Mouse (Mus musculus) adrenal gland (tissue): ENCODE results near the gene Hrc.

ENCODE experiments used
- intact Hi-C: fragments of 180-260 bp; cut with DNase I; formaldehyde crosslinking; loops from one replicate; pipeline ENCODE4 v1.15.1; 2025

Gene Hrc

DNA sequence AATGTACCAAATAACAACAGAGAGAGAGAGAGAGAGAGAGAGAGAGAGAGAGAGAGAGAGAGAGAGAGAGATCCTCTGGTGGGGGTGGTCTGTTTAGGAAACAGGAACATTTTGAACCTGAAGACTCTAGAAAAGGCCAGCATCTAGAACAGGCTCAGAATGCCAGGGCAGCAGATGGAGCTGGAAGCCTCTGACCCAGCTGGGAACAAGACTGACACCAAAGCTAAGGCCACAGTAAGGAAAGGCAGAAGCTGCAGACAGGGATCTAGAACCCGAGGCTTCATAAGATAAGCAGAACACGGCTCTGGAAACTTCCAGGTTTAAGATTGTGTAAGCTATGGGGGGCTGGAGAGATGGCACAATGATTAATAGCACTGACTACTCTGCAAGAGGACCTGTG lies 28.9 kb downstream of the Hrc start:
- intact Hi-C loops = no loop called here

DNA sequence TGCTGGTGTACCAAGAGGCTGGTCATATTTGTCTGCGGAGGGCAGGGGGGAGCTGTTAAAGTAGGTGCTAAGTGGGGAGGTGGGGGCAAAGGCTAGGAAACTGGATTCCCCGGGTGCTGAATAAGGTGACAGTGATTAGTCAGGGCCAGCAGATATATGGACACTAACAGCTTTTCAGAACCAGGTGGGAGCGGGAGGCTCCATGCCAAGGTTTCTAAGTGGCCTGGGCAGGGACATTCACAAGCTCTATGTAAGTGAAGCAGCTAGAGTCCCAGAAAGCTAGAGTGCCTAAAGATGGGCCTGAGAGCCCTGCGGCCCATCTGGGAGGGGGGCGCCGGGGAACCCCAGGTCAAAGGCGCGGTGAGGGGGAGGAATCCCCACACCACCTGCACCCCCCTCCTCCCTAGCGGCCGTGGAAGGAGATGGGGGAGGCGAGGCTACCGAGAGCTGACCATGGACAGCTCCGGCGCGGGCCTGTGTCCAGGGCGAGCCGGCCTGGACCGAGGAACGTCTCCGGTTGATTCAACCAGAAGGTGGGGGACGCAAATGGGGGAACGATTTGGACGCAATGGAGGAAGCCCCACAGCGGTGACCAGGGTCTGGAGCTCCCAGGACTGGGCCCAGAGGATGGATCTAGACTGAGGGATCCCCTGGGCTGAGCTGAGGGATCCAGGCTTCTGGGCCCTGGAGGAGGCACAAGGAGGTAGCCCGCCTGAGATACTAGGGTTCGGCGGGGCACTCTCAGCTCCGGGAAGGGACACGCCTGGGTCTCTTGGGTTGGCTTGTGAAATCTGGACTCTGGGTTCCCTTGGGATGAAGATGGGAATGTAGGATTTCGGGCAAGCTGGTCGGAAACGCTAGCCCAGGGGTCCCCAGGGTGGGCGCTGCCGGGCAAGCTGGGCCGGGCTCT lies 30.9 kb downstream of the Hrc start:
- intact Hi-C loops = no loop called here

DNA sequence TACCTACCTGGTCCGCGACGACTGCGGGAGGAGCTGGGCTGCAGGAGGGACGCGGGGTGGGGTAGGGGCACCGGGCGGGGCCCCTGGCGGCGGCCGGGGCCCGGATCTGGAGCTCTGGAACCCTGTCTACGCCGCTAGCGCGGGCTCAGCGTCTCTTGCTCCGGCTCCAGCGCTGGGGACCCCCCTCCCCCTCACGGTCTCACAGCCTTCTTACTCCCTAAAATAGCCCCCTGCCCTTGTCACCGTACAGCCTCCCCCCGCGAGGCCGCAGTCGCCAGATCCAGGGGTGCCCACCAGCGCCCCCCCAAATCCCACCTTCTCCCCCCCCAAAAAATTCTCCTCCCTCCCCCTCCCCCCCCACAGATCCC lies 31.5 kb downstream of the Hrc start, which contains the start of gene Ppfia3:
Gene Ppfia3 (minus strand): TSS at position 368 of the 368 bp plus-strand sequence.
- intact Hi-C loops = no loop called here

DNA sequence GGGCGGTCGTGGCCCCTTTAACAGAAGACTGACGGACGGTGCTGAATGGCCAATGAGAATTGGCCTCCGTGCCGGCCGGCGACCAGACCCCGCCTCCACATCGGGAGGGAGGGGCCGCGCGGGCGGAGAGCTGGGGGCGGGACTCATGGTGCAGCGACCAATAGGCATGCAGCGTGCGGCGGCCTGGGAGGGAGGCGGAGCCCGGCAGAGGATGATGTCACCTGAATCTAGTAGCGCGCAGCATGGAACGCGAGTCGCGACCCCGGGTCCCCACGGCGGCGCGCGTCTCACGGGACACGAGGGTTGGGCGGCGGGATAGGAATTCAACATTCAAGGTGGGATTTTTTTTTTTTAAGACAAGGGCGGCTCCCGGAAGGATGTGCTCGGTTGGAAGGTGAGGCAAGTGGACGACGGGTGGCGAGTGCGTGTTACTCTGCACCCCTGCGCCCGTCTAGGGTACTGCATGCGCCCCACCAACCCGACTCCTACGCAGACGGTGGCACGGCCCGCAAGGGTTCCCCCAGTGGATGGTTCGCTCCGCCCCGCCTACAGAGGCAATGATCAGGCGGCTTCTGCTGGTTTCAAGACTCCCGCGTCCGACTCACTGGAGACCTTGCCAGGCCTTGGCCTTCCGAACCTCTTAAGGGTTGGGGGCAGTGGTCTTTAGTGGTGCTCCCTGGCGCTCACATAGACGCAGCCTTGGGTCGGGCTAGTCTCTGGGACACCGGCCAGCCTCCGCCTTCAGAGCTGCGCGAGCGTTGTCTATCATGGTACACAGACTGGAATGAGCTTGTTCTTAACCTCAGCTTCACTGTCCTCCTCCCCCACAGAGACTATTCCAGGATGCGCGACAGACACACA lies 32.2 kb downstream of the Hrc start:
- intact Hi-C loops = no loop called here

DNA sequence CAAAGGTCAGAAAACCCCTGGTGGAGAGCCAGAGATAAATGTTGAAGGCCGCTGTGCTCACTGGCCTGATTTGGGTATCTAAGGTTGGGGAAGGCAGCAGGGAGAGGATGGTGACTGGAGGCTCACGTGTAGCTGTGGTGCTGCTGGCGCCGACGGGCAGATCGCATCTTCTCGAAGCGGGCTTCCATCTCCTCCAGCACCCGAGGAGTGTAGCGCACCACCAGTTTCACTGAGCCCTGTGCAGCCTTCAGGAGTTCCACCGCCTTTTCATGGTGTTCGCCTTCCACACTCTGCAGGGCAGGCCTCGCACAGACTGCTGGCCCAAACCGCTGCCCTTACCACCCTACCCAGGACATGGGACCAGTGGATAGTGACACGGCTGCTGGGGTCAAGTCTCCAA lies 33.1 kb downstream of the Hrc start:
- intact Hi-C loops = no loop called here

DNA sequence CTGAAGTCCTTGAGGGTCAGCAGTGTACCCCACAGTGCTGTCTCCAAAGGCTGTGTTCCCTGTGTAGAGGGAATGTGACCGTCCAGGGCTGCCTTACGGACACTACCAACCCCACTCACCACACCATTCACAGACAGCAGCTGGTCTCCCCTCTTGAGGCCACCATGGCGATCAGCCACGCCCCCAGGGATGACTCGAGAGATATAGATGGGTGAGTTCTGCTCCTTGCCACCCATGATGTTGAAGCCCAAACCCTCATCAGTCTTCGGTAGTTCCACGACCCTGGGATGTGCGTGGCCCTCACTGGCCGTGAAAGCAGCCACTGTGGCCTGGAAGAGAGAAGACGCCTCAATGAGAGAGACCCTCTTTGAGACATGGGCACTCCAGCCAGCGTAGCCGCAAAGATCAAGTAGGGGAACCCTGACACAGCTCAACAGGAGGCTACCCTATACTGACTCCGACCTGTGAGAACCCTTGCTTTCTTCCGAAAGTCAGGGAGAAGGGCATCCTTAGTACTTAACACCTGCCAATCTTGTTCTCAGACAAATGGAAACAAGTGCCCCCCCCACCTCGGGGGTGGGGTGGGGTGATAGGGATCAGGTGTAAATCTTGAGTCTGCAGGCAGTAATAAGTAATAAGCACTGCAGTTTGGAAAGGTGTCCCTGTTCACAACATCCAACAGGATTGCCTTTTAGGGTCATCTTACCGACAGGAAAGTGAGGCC lies 34.1 kb downstream of the Hrc start:
- intact Hi-C loops = no loop called here

DNA sequence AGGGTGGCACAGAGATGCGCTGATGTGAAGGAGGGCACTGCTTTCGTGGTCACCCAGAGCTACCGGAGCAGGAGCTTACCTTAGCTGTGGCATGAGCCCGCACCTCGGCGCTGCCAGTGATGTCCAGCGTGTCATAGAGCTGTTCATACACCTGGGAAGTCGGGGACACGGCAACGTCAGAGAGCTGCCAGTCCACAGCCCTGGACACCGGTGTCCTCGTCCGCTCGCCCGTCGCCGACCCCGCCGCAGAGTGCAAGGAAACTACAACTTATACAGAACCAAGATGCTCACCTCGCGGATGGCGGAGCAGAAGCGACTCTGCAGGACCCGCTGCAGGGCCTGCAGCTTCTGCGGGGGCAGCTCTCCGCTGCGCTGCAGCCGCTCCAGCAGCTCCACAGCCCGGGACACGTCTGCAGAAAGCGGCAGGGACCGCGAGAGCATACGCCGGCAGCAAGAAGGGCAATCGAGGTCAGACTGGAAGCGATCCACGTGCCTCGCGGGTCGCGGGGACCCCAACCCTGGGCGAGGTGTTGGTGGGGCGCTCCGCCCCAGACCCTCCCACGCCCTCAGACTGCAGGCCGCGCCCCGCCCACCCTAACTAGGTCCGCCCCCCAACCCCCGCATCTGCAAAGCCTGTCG lies 34.9 kb downstream of the Hrc start:
- intact Hi-C loops = no loop called here

DNA sequence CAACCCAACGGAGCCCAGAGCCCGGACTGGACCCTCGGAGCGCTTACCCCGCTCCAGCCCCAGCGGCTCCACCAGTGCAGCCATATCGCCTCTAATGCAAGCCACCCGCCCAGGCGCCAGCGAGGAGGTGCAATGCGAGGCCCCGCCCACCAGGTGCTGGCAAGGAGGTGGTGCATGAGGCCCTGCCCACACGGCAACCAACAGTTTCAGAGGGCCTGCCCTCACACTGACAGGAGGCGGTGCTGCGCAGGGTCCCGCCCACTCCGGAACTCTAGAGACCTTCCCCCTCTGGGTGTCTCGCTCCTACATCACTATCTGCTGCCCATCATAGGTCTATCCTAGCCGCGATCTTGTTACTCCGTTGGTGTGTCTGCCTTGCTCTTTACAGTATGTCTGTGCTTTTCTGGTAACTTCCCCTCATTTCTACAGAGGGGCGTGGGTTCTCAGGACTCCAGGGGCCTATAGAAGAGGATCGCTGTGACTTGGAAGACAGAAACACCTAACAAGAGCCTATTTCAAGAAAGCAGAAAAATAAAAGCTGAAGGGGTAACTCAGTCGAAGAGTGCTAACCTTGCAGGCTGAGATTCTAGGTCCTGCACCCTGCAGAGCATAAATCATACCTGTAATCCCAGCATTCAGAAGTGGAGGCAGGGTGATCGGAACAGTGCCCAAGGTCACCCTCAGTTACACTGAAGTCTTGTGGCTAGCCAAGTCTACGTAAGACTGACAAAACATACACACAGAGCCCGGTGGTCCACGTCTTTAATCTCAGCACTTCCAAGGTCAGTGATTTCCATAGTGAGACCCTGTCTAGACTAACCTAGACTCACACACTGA lies 35.6 kb downstream of the Hrc start, which contains the start of gene Lin7b:
Gene Lin7b (minus strand): TSS at position 109 of the 837 bp plus-strand sequence.
- intact Hi-C loops = no loop called here

DNA sequence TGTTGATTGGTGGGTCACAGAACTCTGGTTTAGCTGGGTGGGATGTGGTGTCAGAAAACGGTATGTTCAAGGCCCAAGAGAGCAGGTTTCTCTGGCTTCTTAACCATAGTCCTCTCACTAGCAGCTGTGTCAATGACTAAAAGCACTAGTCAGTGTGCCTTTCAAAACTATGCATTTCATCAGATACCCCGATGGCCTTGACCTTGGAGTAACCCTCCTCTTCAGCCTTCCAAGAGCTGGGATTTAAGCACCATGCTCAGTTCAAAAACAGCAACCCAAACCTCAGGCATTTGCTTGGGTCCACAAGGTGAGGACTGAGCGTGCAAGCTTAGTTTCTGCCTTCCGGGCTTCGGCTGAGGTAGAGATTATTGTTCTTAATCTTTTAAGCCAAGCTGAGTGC lies 37.3 kb downstream of the Hrc start:
- intact Hi-C loops = no loop called here

DNA sequence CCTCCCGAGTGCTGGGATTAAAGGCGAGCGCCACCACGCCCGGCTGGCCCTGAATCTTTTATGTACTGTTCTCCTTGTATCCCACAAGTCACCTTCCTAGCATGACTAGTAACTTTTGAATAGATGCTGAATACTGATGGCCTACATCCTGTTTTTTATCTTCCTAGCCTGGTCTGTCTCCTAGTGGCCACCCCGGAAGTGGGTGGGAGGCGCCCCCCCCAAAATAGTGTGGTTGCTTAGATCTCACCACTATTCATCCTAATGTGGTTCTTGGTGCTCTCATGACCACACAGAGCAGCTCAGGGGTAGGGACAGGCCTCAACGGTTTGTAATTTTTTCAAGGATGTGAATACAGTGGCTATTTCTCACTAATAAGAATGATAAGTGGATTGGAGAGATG lies 39.5 kb downstream of the Hrc start:
- intact Hi-C loops = no loop called here

DNA sequence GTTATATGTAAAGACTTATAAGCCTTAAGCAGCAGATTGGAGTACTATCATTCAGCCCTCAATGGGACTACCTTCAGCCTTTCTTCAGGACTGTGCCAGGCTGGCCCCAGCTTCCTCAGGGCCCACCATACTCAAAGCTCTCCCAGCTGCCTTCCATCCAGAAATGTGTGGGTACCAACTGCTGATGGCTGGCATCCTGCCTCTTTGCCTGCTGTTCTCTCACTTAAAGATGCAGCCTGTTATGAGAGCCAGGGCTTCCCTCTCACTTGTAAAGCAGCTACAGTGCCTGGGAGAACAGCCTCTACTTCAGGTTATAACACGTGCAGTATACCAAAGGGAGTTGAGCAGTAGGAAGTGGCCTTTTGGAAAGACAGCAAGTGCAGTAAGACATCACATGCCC lies 41.0 kb downstream of the Hrc start:
- intact Hi-C loops = no loop called here

DNA sequence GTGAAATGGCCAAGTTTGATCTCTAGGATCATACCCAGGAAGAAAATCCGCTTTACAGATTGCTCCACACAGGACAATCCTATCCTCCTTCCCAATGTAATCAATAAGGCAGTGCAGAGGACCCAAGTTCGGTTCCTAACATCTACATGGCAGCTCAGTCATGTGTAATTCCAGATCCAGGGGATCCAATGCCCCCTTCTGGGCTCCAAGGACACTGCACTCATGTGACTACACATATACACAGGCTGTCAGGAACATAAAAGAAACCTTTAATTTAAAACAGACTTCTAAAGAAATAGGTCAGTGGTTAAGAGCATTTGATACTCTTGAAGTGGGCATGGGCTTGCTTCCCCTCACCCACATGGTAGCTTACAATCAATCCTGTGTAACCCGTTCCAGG lies 51.0 kb downstream of the Hrc start:
- intact Hi-C loops = no loop called here
